ENCODE assay signal across 8 mouse cellular contexts in genomic region chr1:171437264-171438013, GRCm38 (mm10). TPM values are rescaled to one million over a fixed set of nuclear protein-coding genes. Genes with fewer than 3 reads are reported as not detected.
DNase-seq lines count a peak whose midpoint lies in the region; ATAC-seq and TF ChIP-seq lines count a peak whose summit lies in the region.

TSS of gene F11r (plus strand) at chr1:171437535.

- H3K4me1 ChIP-seq in embryonic facial prominence, embryonic 11.5 days (ENCODE audit: control insufficient read depth, insufficient read depth, low read length) = no peaks in the 10 kb centered on the region
- H3K4me1 ChIP-seq in kidney, adult 2 months (ENCODE audit: control insufficient read depth, insufficient read depth, low read length) = peaks cover 28% of the 10 kb centered on the region
- peaks cover 31% of the 10 kb centered on the region for H3K4me1 ChIP-seq in lung, embryonic 16.5 days (replicated peaks; ENCODE audit: control insufficient read depth, insufficient read depth, low read length)
- peaks cover 9% of the 10 kb centered on the region for H3K4me1 ChIP-seq in olfactory bulb, adult 2 months (ENCODE audit: control insufficient read depth, insufficient read depth, low read length)

- peak within 1 kb of the TSS; percentile 53 for H3K4me2 ChIP-seq in embryonic facial prominence, embryonic 11.5 days (ENCODE audit: low read depth, low read length)
- peak within 1 kb of the TSS; percentile 64 for H3K4me2 ChIP-seq in lung, embryonic 16.5 days (ENCODE audit: low read depth, low read length)

- H3K9ac ChIP-seq in embryonic facial prominence, embryonic 11.5 days (replicated peaks; ENCODE audit: low read length) = 0 out of 2 replicates have a peak within 1 kb of the TSS, but pooled peaks have one; percentile 14
- peak within 1 kb of the TSS; percentile 64 for H3K9ac ChIP-seq in lung, embryonic 16.5 days (ENCODE audit: low read length)

- peak within 1 kb of the TSS; percentile 38 for H3K4me3 ChIP-seq in embryonic facial prominence, embryonic 11.5 days (ENCODE audit: low read depth, low read length)
- H3K4me3 ChIP-seq in kidney, adult 2 months (ENCODE audit: insufficient read depth, low read depth, low read length) = peak within 1 kb of the TSS; percentile 81
- H3K4me3 ChIP-seq in lung, embryonic 16.5 days (ENCODE audit: low read length) = peak within 1 kb of the TSS; percentile 57
- H3K4me3 ChIP-seq in olfactory bulb, adult 2 months (ENCODE audit: insufficient read depth, low read depth, low read length) = peak within 1 kb of the TSS; percentile 30

- TF ChIP-seq POLR2A in kidney, adult 2 months (IDR thresholded peaks at IDR 0.05; ENCODE audit: low read depth, low read length) = peak; percentile 97
- no peak for TF ChIP-seq POLR2A in olfactory bulb, adult 2 months (IDR thresholded peaks at IDR 0.05; ENCODE audit: insufficient read depth, low read depth, low read length)

- DNase-seq in CD4-positive, CD25-positive, alpha-beta regulatory T cell, adult 2 months (ENCODE audit: low read depth, low spot score) = peak; percentile 77
- DNase-seq in adrenal gland, postnatal 14 days = peak; percentile 95
- peak; percentile 77 for DNase-seq in embryonic facial prominence, embryonic 11.5 days (ENCODE audit: low spot score)
- DNase-seq in heart, adult 8-10 months (ENCODE audit: low spot score) = peak; percentile 83
- DNase-seq in kidney, adult 2 months = peak; percentile 98
- DNase-seq in thymus, postnatal 4 days = peak; percentile 74

- peak; percentile 75 for ATAC-seq in embryonic facial prominence, embryonic 11.5 days (replicated peaks; ENCODE audit: insufficient number of reproducible peaks, low FRiP score, low TSS enrichment, low read depth)
- ATAC-seq in lung, embryonic 16.5 days (ENCODE audit: low read depth) = peak; percentile 82

- H3K27me3 ChIP-seq in embryonic facial prominence, embryonic 11.5 days (ENCODE audit: control insufficient read depth, insufficient read depth, low read length) = peaks cover 2% of the 10 kb centered on the region; the same call in 1 of the 2 replicates
- H3K27me3 ChIP-seq in kidney, adult 2 months (replicated peaks; ENCODE audit: control insufficient read depth, insufficient read depth, low read length) = no peaks in the 10 kb centered on the region
- no peaks in the 10 kb centered on the region for H3K27me3 ChIP-seq in lung, embryonic 16.5 days (ENCODE audit: control insufficient read depth, insufficient read depth, low read depth, low read length)

- no peak for TF ChIP-seq CTCF in kidney, adult 2 months (conservative IDR thresholded peaks at IDR 0.05; ENCODE audit: insufficient read depth, insufficient read length, low read depth, low read length)
- no peak for TF ChIP-seq CTCF in olfactory bulb, adult 2 months (IDR thresholded peaks at IDR 0.05; ENCODE audit: insufficient read depth, low read depth, low read length)

- H3K27ac ChIP-seq in embryonic facial prominence, embryonic 11.5 days (replicated peaks; ENCODE audit: low read depth, low read length) = no peak within 1 kb of the TSS
- H3K27ac ChIP-seq in kidney, adult 2 months (ENCODE audit: insufficient read depth, low read depth, low read length) = peak within 1 kb of the TSS; percentile 88
- peak within 1 kb of the TSS; percentile 43 for H3K27ac ChIP-seq in lung, embryonic 16.5 days (ENCODE audit: low read length)
- no peak within 1 kb of the TSS for H3K27ac ChIP-seq in olfactory bulb, adult 2 months (ENCODE audit: insufficient read depth, low read depth, low read length)

- WGBS in embryonic facial prominence, embryonic 11.5 days = under 1% methylated on average over 46 of the region's 46 CpGs
- WGBS in kidney, adult 2 months = 1% methylated on average over 46 of the region's 46 CpGs
- WGBS in lung, embryonic 16.5 days = 2% methylated on average over 44 of the region's 46 CpGs
- 2% methylated on average over 46 of the region's 46 CpGs for WGBS in olfactory bulb, adult 2 months

- no peaks in the 10 kb centered on the region for H3K9me3 ChIP-seq in embryonic facial prominence, embryonic 11.5 days (replicated peaks; ENCODE audit: control insufficient read depth, low read length)
- no peaks in the 10 kb centered on the region for H3K9me3 ChIP-seq in lung, embryonic 16.5 days (ENCODE audit: control insufficient read depth, low read length)

- no peaks in the 10 kb centered on the region for H3K36me3 ChIP-seq in embryonic facial prominence, embryonic 11.5 days (replicated peaks; ENCODE audit: control insufficient read depth, insufficient read depth, low read depth, low read length)
- no peaks in the 10 kb centered on the region for H3K36me3 ChIP-seq in kidney, adult 2 months (ENCODE audit: control insufficient read depth, insufficient read depth, low read length)
- no peaks in the 10 kb centered on the region for H3K36me3 ChIP-seq in lung, embryonic 16.5 days (ENCODE audit: control insufficient read depth, insufficient read depth, low read length)

RNA-seq across cellular contexts. Expression of gene F11r, which starts in this region (rescaled TPM):
- 59.6 and 66.3 TPM in 2 replicates for total RNA-seq in adrenal gland, postnatal 14 days (2021)
- 21.1 and 23.1 TPM in 2 replicates for polyA plus RNA-seq in embryonic facial prominence, embryonic 11.5 days (2014; fragmentation: Nextera tagmentation; extraction: Ambion mirVana)
- total RNA-seq in heart, adult 8-10 months (2022) = 10 to 100 TPM; 34.5 to 36.2 (median 35.6) TPM
- 88.7 and 106 TPM in 2 replicates for polyA plus RNA-seq in kidney, adult 2 months (2012; rRNA removed)
- 134 and 145 TPM in 2 replicates for polyA plus RNA-seq in lung, embryonic 16.5 days (2015; fragmentation: Nextera tagmentation; extraction: Ambion mirVana)
- not detected in 2 replicates for polyA plus RNA-seq in olfactory bulb, adult 2 months (2012; ENCODE audit: insufficient read depth, insufficient read length, low replicate concordance, missing spikeins)

Comparison
In these comparisons a context has a peak if more than half of its experiments do, and no peak if none do; other contexts are left out.
1. RNA of gene F11r (polyA plus RNA-seq): 134 to 145 TPM in lung, embryonic 16.5 days, 88.7 to 106 TPM in kidney, adult 2 months and 21.1 to 23.1 TPM in embryonic facial prominence, embryonic 11.5 days; not detected in olfactory bulb, adult 2 months; every median in the first group is over 10 times any median in the second.
2. H3K27ac ChIP-seq: peak in kidney, adult 2 months (single experiment) and lung, embryonic 16.5 days (single experiment); none in embryonic facial prominence, embryonic 11.5 days (single experiment) and olfactory bulb, adult 2 months (single experiment).
3. H3K4me3 ChIP-seq: peak in every context shown above with its lines; median percentile 81 in kidney, adult 2 months; 57 in lung, embryonic 16.5 days; 38 in embryonic facial prominence, embryonic 11.5 days; 30 in olfactory bulb, adult 2 months.
4. Peak in every context shown above with its lines, with median percentiles within 50 percentile points of each other: DNase-seq.